Mouse (Mus musculus): ENCODE results near the gene Snrk. TPM values are rescaled to one million over a fixed set of nuclear protein-coding genes. Genes with fewer than 3 reads are reported as not detected.
A peak's percentile ranks its signal among the peaks of the same experiment; 100 is the strongest.

Snrk gene
- polyA plus RNA-seq, 1 experiment from 2014 or later = 59.8 TPM

DNA sequence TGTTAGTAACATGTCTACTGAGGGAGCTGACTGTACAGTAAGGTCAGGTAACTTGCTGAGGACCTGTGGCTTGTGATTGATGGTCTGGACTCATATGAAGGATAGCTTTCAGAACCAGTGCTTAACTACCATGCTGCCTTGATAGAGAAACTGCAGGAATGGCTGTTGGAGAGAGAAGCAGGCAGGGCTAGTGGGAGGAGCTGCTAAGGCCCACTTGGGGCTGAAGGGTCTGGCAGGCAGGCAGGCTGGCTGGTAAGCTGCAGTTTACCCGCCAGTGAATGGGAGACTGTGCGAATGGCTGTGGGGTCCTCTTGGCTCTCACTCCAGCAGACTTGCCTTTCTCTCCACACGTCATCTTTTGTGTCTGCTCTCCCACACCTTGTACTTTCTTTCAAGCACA lies 13.6 kb downstream of the Snrk start:
- H3K9me3 ChIP-seq (replicated peaks) = no peaks in the 10 kb centered on the region
- H3K27me3 ChIP-seq = no peaks in the 10 kb centered on the region
- H3K9ac ChIP-seq = no peak overlapping the region
- H3K4me2 ChIP-seq = no peak overlapping the region
- 61% methylated on average over 3 of the region's 3 CpGs for WGBS
- no peak overlapping the region for H3K4me3 ChIP-seq (replicated peaks)
- H3K4me1 ChIP-seq = peaks cover 31% of the 10 kb centered on the region
- ATAC-seq (replicated peaks; ENCODE audit: low FRiP score) = no peak
- H3K36me3 ChIP-seq = peaks cover 15% of the 10 kb centered on the region; the same call in 1 of the 2 replicates
- H3K27ac ChIP-seq = no peak overlapping the region

DNA sequence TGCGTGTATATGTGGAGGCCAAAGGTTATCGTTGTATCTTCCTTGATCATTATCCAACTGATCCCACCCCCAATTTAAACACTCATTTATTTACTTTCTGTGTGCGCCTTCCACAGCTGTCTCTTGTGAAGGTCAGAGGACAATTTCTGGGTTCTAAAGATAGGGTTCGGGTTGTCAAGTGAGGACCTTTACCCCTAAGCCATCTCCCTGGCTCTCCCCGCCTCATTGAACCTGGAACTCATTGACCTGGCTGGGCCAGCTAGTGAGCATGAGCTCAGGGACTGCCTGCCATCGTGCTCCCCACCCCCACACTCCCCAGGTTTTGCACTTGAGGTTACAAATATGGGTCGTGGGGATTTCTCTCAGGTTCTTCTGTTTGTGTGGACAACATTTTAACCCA lies 15.1 kb downstream of the Snrk start:
- Histone ChIP-seq H3K4me1 (peaks cover 31% of the 10 kb centered on the region), H3K27me3 (no peaks in the 10 kb centered on the region), H3K9ac (no peak overlapping the region), H3K27ac (no peak overlapping the region), H3K4me3 (replicated peaks) (no peak overlapping the region), H3K9me3 (replicated peaks) (no peaks in the 10 kb centered on the region), H3K36me3 (peaks cover 19% of the 10 kb centered on the region; the same call in 1 of the 2 replicates), H3K4me2 (no peak overlapping the region)
- 57% methylated on average over 7 of the region's 7 CpGs for WGBS
- ATAC-seq (replicated peaks; ENCODE audit: low FRiP score) = no peak

DNA sequence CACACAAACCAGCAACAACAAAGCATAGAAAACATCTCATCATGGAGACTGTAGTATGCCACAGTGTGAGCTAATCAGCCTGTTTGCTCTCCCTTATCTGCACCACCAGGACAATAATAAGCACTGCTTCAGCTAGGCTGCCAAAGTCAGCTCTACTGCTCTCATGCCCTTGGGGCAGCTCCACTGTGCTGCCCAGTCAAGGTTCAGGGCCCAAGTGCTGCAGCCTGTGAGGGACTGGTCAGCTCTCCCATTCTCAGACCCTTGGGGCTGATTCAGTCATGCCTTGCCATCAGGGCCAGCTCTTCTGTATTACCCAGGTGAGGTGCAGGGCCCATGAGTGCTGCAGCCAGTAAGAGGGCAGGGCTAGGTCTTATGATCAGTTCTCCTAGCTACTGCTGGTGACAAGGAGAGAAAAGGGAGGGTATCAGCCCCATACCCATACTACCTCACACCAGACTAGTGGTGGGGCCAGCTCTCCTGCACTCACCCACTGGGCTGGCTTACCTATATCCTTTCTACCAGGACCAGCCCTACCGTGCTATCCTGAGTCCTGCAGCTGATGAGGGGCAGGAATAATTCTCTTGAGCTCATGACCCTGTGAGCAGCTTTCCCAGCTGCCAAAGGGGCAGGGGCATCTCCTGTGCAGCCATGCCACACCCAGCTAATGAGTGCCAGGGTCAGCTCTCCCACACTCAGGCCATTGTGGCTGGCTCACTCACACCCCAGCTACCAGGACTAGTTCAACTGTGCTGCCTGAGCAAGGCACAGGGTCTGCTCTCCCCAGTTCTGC lies 18.2 kb downstream of the Snrk start:
- Histone ChIP-seq H3K9me3 (replicated peaks) (no peaks in the 10 kb centered on the region), H3K4me3 (replicated peaks) (no peak overlapping the region), H3K36me3 (peaks cover 34% of the 10 kb centered on the region), H3K27me3 (no peaks in the 10 kb centered on the region), H3K9ac (no peak overlapping the region), H3K4me2 (no peak overlapping the region), H3K27ac (no peak overlapping the region), H3K4me1 (peaks cover 23% of the 10 kb centered on the region)
- WGBS = 56% methylated on average over 1 of the region's 1 CpGs
- ATAC-seq (replicated peaks; ENCODE audit: low FRiP score) = peak; percentile 25

DNA sequence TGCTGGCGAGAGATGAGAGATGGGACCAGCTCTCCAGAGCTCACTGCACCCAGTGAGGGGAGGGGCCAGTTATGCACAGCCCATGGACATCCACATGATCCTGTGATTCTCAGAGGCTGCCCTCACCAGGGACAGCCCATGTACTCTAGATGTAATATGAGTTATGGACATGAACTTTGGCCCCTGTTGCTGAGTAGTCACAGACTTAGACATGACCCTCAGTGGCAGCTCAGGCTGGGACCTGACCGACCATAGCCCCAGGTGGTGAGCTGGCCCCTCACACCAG lies 18.8 kb downstream of the Snrk start:
- H3K4me2 ChIP-seq = no peak overlapping the region
- WGBS = 73% methylated on average over 2 of the region's 2 CpGs

DNA sequence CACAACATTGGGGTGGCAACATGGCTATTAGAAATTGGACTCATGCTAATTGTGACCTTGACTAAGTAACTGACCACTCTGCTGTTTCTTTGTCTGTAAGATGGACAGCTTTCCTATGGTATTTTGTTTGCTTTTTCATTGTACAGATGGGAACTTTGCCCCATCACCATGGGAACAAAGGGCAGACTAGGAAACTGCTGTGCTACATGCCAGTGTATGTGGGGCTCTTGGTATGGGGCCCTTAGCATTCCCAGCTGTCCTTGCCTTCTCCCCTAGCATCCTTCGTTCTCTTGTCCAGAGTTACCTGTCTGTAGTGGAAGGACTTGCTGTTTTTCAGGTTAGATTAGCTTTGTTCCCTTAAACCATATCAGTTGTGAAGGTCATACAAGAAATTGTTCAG lies 20.9 kb downstream of the Snrk start:
- WGBS = 90% methylated on average over 1 of the region's 1 CpGs
- no peaks in the 10 kb centered on the region for H3K9me3 ChIP-seq (replicated peaks)
- no peak overlapping the region for H3K27ac ChIP-seq
- no peak overlapping the region for H3K4me3 ChIP-seq (replicated peaks)
- ATAC-seq (replicated peaks; ENCODE audit: low FRiP score) = no peak
- H3K4me2 ChIP-seq = no peak overlapping the region
- H3K36me3 ChIP-seq = peaks cover 27% of the 10 kb centered on the region
- H3K27me3 ChIP-seq = no peaks in the 10 kb centered on the region
- H3K4me1 ChIP-seq = peaks cover 24% of the 10 kb centered on the region
- no peak overlapping the region for H3K9ac ChIP-seq

More for the DNA sequence above, 18.8 kb downstream of the Snrk start:
- ATAC-seq (replicated peaks; ENCODE audit: low FRiP score) = peak; percentile 76
- Histone ChIP-seq H3K9me3 (replicated peaks) (no peaks in the 10 kb centered on the region), H3K4me1 (peaks cover 20% of the 10 kb centered on the region), H3K4me3 (replicated peaks) (no peak overlapping the region), H3K27ac (no peak overlapping the region), H3K9ac (no peak overlapping the region), H3K27me3 (no peaks in the 10 kb centered on the region), H3K36me3 (peaks cover 34% of the 10 kb centered on the region)

DNA sequence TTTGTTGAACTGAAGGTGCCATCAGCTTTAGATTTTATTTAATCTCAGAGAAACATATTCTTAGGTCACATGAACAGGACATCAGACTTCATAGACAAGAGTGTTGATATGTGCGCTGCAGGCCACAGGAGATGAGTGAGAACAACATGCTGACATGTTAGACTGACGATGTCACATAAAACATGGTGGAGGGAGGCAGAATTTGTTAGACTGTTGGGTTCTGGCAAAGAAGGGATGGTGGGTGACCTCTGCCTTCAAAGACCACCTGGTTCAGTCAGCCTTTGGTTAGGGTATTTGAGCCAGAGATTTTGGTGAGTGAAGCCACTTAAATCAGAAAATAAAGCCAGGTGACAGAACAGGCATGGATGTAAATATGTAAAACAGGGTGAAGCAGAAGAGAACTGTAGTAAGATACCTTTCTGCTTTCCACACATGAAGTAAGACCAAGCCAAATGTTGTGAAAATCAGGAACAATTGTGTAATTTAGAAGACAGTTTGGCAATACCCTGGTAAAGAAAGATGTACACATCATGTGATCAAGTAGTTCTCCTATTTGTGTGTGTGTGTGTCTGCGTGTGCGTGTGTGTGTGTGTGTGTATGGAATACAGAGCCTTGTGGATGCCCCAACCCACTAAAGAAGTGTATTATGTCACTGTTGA lies 21.4 kb downstream of the Snrk start:
- Histone ChIP-seq H3K27me3 (no peaks in the 10 kb centered on the region), H3K27ac (no peak overlapping the region), H3K4me1 (peaks cover 27% of the 10 kb centered on the region), H3K4me2 (no peak overlapping the region), H3K9ac (no peak overlapping the region), H3K36me3 (peaks cover 22% of the 10 kb centered on the region), H3K9me3 (replicated peaks) (no peaks in the 10 kb centered on the region), H3K4me3 (replicated peaks) (no peak overlapping the region)
- WGBS = 90% methylated on average over 4 of the region's 4 CpGs
- ATAC-seq (replicated peaks; ENCODE audit: low FRiP score) = no peak

DNA sequence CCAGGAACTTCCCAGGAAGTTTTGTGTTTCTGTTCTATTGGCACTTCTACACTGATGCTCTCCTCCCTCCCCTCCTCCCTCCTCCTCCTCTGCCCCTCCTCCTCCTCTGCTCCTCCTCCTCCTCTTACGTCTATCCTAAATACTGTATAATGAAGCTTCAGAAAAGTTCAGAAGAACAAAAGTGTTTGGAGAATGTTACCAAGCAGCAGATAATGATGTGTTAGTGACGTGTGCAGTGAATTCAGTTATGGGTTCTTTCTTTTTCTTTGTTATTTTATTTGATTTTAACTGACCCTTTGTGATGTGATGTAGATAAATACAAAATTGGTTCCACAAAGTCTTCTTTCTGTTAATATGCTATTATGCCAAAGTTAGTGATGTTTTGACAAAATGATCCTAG lies 22.2 kb downstream of the Snrk start:
- peaks cover 27% of the 10 kb centered on the region for H3K4me1 ChIP-seq
- H3K4me3 ChIP-seq (replicated peaks) = no peak overlapping the region
- H3K9me3 ChIP-seq (replicated peaks) = no peaks in the 10 kb centered on the region
- peaks cover 27% of the 10 kb centered on the region for H3K36me3 ChIP-seq
- no peak overlapping the region for H3K9ac ChIP-seq
- no peak overlapping the region for H3K4me2 ChIP-seq
- 52% methylated on average over 2 of the region's 2 CpGs for WGBS
- ATAC-seq (replicated peaks; ENCODE audit: low FRiP score) = no peak
- no peaks in the 10 kb centered on the region for H3K27me3 ChIP-seq
- H3K27ac ChIP-seq = no peak overlapping the region

DNA sequence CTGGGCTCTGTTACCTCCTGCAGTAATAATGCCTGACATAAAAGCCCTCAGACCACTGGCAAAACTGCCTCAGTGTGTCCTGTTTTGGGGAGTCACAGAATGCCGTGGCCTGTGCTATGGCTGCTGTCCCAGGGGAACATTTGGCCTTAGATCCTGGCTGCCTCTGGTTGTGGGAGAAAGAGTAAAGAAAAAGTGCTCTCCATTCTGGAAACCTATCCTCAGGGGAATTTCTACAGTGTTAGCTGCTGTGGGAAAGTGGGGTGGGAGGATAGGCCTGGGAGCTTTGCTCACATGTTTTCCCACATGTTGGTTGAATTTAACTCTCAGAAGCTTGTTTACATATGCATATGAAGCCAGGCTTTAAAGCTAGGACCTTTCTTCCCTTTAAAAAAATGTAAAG lies 26.2 kb downstream of the Snrk start:
- ATAC-seq (replicated peaks; ENCODE audit: low FRiP score) = no peak
- H3K27ac ChIP-seq = peak overlapping the region; percentile 68
- WGBS = 44% methylated on average over 1 of the region's 1 CpGs

DNA sequence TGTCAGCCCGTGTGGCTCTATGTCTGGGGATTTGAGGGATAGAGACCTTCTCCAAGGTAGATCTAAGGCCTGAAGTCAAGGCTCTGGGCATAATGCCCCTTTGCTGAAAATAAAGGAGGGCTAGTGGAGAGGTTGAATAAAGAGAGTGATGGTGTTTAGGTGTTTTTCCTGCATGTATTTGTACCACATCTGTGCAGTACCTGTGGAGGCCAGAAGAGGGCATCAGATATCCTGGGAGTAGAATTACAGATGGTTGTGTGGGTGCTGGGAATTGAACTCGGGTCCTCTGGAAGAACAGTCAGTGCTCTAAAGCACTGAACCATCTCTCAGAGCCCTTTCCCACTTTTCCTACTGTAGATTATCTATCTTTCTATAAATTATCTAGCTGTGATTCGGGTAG lies 27.7 kb downstream of the Snrk start:
- Histone ChIP-seq H3K27me3 (no peaks in the 10 kb centered on the region), H3K4me1 (peaks cover 35% of the 10 kb centered on the region), H3K27ac (no peak overlapping the region), H3K9me3 (replicated peaks) (0 out of 2 replicates have a peak, but pooled peaks cover 4% of the 10 kb centered on the region), H3K4me2 (no peak overlapping the region), H3K36me3 (peaks cover 24% of the 10 kb centered on the region), H3K9ac (no peak overlapping the region), H3K4me3 (replicated peaks) (no peak overlapping the region)
- 96% methylated on average over 3 of the region's 3 CpGs for WGBS
- ATAC-seq (replicated peaks; ENCODE audit: low FRiP score) = no peak

More for the DNA sequence above, 26.2 kb downstream of the Snrk start:
- Histone ChIP-seq H3K27me3 (no peaks in the 10 kb centered on the region), H3K36me3 (peaks cover 30% of the 10 kb centered on the region), H3K9me3 (replicated peaks) (0 out of 2 replicates have a peak, but pooled peaks cover 4% of the 10 kb centered on the region), H3K4me2 (no peak overlapping the region), H3K4me1 (peaks cover 31% of the 10 kb centered on the region), H3K4me3 (replicated peaks) (no peak overlapping the region), H3K9ac (no peak overlapping the region)

DNA sequence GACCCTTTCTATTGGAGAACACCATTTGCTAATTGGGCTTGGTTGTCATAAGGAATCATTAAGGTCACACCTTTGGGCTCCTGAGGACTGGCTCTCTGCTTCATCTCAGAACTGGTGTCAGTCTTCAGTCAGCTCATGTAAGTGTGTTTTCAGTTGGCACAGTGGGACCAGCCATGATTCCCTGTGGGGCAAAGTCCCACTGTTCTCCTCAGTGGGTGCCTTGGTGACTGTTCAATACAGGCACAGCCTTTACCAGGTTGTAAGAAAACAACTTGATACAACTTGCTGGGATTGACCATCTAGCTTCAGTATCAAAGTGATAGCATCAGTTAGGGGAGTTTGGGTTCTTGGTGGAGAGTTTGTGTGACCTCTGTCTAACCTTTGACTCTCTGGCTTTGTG lies 28.6 kb downstream of the Snrk start:
- H3K4me2 ChIP-seq = no peak overlapping the region
- no peak overlapping the region for H3K4me3 ChIP-seq (replicated peaks)
- 0 out of 2 replicates have a peak overlapping the region, but pooled peaks have one; percentile 18 for H3K27ac ChIP-seq
- H3K9me3 ChIP-seq (replicated peaks) = 0 out of 2 replicates have a peak, but pooled peaks cover 4% of the 10 kb centered on the region
- no peak for ATAC-seq (replicated peaks; ENCODE audit: low FRiP score)
- no peak overlapping the region for H3K9ac ChIP-seq
- no peaks in the 10 kb centered on the region for H3K27me3 ChIP-seq
- H3K36me3 ChIP-seq = peaks cover 24% of the 10 kb centered on the region
- H3K4me1 ChIP-seq = peaks cover 32% of the 10 kb centered on the region

DNA sequence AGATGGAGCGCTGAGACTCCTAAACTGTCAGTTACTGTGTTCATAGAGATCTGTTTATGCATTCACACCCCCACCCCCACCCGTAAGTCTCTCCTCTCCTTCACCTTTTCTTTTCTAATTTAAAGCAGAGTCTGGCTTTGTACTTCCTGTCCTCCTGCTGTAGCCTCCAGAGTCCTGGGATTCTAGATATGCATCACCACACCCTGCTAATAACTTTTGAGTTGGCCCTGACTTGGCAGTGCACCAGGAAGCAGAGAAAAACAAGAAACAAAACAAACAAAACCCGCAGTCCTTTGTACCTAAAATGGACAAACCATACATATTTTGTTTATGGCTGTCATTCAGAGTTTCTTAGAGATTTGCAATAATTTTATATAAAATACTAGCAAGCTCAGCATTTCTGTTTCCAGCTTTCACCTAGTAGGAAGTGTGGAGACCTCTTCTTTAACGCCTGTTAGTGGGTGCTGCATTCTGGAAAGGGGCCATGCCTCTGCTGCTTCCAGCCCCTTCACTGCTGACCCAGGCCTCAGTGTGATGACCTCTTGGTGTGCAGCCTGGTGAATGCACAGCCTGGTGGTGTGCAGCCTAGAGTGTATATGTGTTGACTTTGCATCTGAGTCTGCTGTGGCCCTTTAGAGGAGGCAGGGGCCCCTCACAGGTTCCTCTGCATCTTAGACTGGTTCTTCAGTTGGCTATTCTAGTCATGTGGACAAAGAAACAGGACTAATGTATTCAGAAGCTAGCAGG lies 29.2 kb downstream of the Snrk start:
- H3K9ac ChIP-seq = no peak overlapping the region
- H3K9me3 ChIP-seq (replicated peaks) = 0 out of 2 replicates have a peak, but pooled peaks cover 4% of the 10 kb centered on the region
- H3K4me2 ChIP-seq = no peak overlapping the region
- WGBS = 53% methylated on average over 4 of the region's 4 CpGs
- 0 out of 2 replicates have a peak overlapping the region, but pooled peaks have one; percentile 18 for H3K27ac ChIP-seq
- H3K4me1 ChIP-seq = peaks cover 32% of the 10 kb centered on the region
- H3K27me3 ChIP-seq = no peaks in the 10 kb centered on the region
- H3K4me3 ChIP-seq (replicated peaks) = no peak overlapping the region
- no peak for ATAC-seq (replicated peaks; ENCODE audit: low FRiP score)
- peaks cover 24% of the 10 kb centered on the region for H3K36me3 ChIP-seq

DNA sequence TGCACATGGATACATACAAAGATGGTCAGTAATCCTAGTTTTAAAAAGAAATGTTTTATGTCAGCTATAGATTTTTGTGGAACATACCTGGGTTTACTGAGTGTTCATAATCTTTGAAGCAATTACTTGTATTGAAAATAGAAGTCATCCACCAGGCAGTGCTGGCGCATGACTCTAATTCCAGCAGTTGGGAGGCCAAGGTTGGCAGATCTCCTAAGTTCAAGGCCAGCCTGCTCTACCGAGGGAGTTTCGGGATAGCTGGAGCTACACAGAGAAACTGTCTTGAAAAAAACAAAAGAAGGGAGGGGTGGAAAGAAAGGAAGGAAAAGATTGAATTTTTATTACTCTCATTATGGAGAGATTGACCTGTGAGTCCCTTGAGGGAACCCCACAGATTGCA lies 31.3 kb downstream of the Snrk start:
- Histone ChIP-seq H3K4me2 (no peak overlapping the region), H3K9me3 (replicated peaks) (0 out of 2 replicates have a peak, but pooled peaks cover 4% of the 10 kb centered on the region), H3K9ac (no peak overlapping the region), H3K4me1 (peaks cover 19% of the 10 kb centered on the region), H3K4me3 (replicated peaks) (no peak overlapping the region), H3K27me3 (no peaks in the 10 kb centered on the region), H3K36me3 (peaks cover 29% of the 10 kb centered on the region), H3K27ac (no peak overlapping the region)
- WGBS = 76% methylated on average over 3 of the region's 3 CpGs
- no peak for ATAC-seq (replicated peaks; ENCODE audit: low FRiP score)
